Mouse (Mus musculus): ENCODE results near the gene Camk1d. TPM values are rescaled to one million over a fixed set of nuclear protein-coding genes. Genes with fewer than 3 reads are reported as not detected.

The Camk1d gene
- polyA plus RNA-seq, 1 experiment from 2014 or later, result 0.94 TPM

- H3K36me3 ChIP-seq (replicated peaks; ENCODE audit: control insufficient read depth, insufficient read depth, low read depth, low read length), result no peaks in the 10 kb centered on the region
- no peak for ATAC-seq (replicated peaks; ENCODE audit: insufficient number of reproducible peaks, low FRiP score, low TSS enrichment, low read depth)
- no peak overlapping the region for H3K27ac ChIP-seq (replicated peaks; ENCODE audit: low read depth, low read length)
- DNase-seq (ENCODE audit: low spot score), result peak; percentile 73
- no peak overlapping the region for H3K4me3 ChIP-seq (ENCODE audit: low read depth, low read length)
- 36% methylated on average over 5 of the region's 5 CpGs for whole genome bisulfite sequencing
- H3K9me3 ChIP-seq (replicated peaks; ENCODE audit: control insufficient read depth, low read length), result no peaks in the 10 kb centered on the region
- no peaks in the 10 kb centered on the region for H3K27me3 ChIP-seq (ENCODE audit: control insufficient read depth, insufficient read depth, low read length)
- no peak overlapping the region for H3K9ac ChIP-seq (replicated peaks; ENCODE audit: low read length)
- H3K4me2 ChIP-seq (ENCODE audit: low read depth, low read length), result no peak overlapping the region
- H3K4me1 ChIP-seq (ENCODE audit: control insufficient read depth, insufficient read depth, low read length), result no peaks in the 10 kb centered on the region
Observed at GRCm38 (mm10) chr2:5420621-5421196, 293.6 kb downstream of the Camk1d start.

- no peaks in the 10 kb centered on the region for H3K4me1 ChIP-seq (ENCODE audit: control insufficient read depth, insufficient read depth, low read length)
- no peaks in the 10 kb centered on the region for H3K9me3 ChIP-seq (replicated peaks; ENCODE audit: control insufficient read depth, low read length)
- no peak overlapping the region for H3K4me3 ChIP-seq (ENCODE audit: low read depth, low read length)
- H3K36me3 ChIP-seq (replicated peaks; ENCODE audit: control insufficient read depth, insufficient read depth, low read depth, low read length), result no peaks in the 10 kb centered on the region
- no peak overlapping the region for H3K4me2 ChIP-seq (ENCODE audit: low read depth, low read length)
- DNase-seq (ENCODE audit: low spot score) (no peak), ATAC-seq (replicated peaks; ENCODE audit: insufficient number of reproducible peaks, low FRiP score, low TSS enrichment, low read depth) (no peak)
- H3K27me3 ChIP-seq (ENCODE audit: control insufficient read depth, insufficient read depth, low read length), result no peaks in the 10 kb centered on the region
- 85% methylated on average over 4 of the region's 4 CpGs for WGBS
- H3K9ac ChIP-seq (replicated peaks; ENCODE audit: low read length), result no peak overlapping the region
- H3K27ac ChIP-seq (replicated peaks; ENCODE audit: low read depth, low read length), result no peak overlapping the region
Observed at GRCm38 (mm10) chr2:5418802-5419201, 295.5 kb downstream of the Camk1d start.

GRCm38 (mm10) chr2:5417158-5418032 lies 296.9 kb downstream of the Camk1d start:
- WGBS, result 82% methylated on average over 6 of the region's 6 CpGs
- Histone ChIP-seq H3K4me2 (ENCODE audit: low read depth, low read length) (no peak overlapping the region), H3K27me3 (ENCODE audit: control insufficient read depth, insufficient read depth, low read length) (no peaks in the 10 kb centered on the region), H3K4me3 (ENCODE audit: low read depth, low read length) (no peak overlapping the region), H3K36me3 (replicated peaks; ENCODE audit: control insufficient read depth, insufficient read depth, low read depth, low read length) (no peaks in the 10 kb centered on the region), H3K9ac (replicated peaks; ENCODE audit: low read length) (no peak overlapping the region), H3K27ac (replicated peaks; ENCODE audit: low read depth, low read length) (no peak overlapping the region), H3K4me1 (ENCODE audit: control insufficient read depth, insufficient read depth, low read length) (no peaks in the 10 kb centered on the region), H3K9me3 (replicated peaks; ENCODE audit: control insufficient read depth, low read length) (no peaks in the 10 kb centered on the region)
- DNase-seq (ENCODE audit: low spot score) (no peak), ATAC-seq (replicated peaks; ENCODE audit: insufficient number of reproducible peaks, low FRiP score, low TSS enrichment, low read depth) (no peak)

GRCm38 (mm10) chr2:5411774-5412173 lies 302.5 kb downstream of the Camk1d start:
- no peaks in the 10 kb centered on the region for H3K9me3 ChIP-seq (replicated peaks; ENCODE audit: control insufficient read depth, low read length)
- no peak overlapping the region for H3K9ac ChIP-seq (replicated peaks; ENCODE audit: low read length)
- no peak overlapping the region for H3K27ac ChIP-seq (replicated peaks; ENCODE audit: low read depth, low read length)
- no peaks in the 10 kb centered on the region for H3K4me1 ChIP-seq (ENCODE audit: control insufficient read depth, insufficient read depth, low read length)
- no peaks in the 10 kb centered on the region for H3K27me3 ChIP-seq (ENCODE audit: control insufficient read depth, insufficient read depth, low read length)
- WGBS, result 63% methylated on average over 2 of the region's 2 CpGs
- no peaks in the 10 kb centered on the region for H3K36me3 ChIP-seq (replicated peaks; ENCODE audit: control insufficient read depth, insufficient read depth, low read depth, low read length)
- H3K4me2 ChIP-seq (ENCODE audit: low read depth, low read length), result no peak overlapping the region
- no peak for ATAC-seq (replicated peaks; ENCODE audit: insufficient number of reproducible peaks, low FRiP score, low TSS enrichment, low read depth)
- DNase-seq (ENCODE audit: low spot score), result no peak
- no peak overlapping the region for H3K4me3 ChIP-seq (ENCODE audit: low read depth, low read length)

- Histone ChIP-seq H3K9ac (replicated peaks; ENCODE audit: low read length) (no peak overlapping the region), H3K27ac (replicated peaks; ENCODE audit: low read depth, low read length) (no peak overlapping the region), H3K4me3 (ENCODE audit: low read depth, low read length) (no peak overlapping the region), H3K4me2 (ENCODE audit: low read depth, low read length) (no peak overlapping the region), H3K36me3 (replicated peaks; ENCODE audit: control insufficient read depth, insufficient read depth, low read depth, low read length) (no peaks in the 10 kb centered on the region), H3K9me3 (replicated peaks; ENCODE audit: control insufficient read depth, low read length) (no peaks in the 10 kb centered on the region), H3K4me1 (ENCODE audit: control insufficient read depth, insufficient read depth, low read length) (no peaks in the 10 kb centered on the region), H3K27me3 (ENCODE audit: control insufficient read depth, insufficient read depth, low read length) (no peaks in the 10 kb centered on the region)
- ATAC-seq (replicated peaks; ENCODE audit: insufficient number of reproducible peaks, low FRiP score, low TSS enrichment, low read depth) (no peak), DNase-seq (ENCODE audit: low spot score) (peak; percentile 49)
- 57% methylated on average over 3 of the region's 3 CpGs for WGBS
Observed at GRCm38 (mm10) chr2:5403850-5404249, 310.5 kb downstream of the Camk1d start.

- no peaks in the 10 kb centered on the region for H3K27me3 ChIP-seq (ENCODE audit: control insufficient read depth, insufficient read depth, low read length)
- H3K4me3 ChIP-seq (ENCODE audit: low read depth, low read length), result no peak overlapping the region
- H3K27ac ChIP-seq (replicated peaks; ENCODE audit: low read depth, low read length), result no peak overlapping the region
- no peak for ATAC-seq (replicated peaks; ENCODE audit: insufficient number of reproducible peaks, low FRiP score, low TSS enrichment, low read depth)
- WGBS, result 87% methylated on average over 12 of the region's 12 CpGs
- no peak overlapping the region for H3K4me2 ChIP-seq (ENCODE audit: low read depth, low read length)
- no peaks in the 10 kb centered on the region for H3K9me3 ChIP-seq (replicated peaks; ENCODE audit: control insufficient read depth, low read length)
- no peaks in the 10 kb centered on the region for H3K4me1 ChIP-seq (ENCODE audit: control insufficient read depth, insufficient read depth, low read length)
- H3K36me3 ChIP-seq (replicated peaks; ENCODE audit: control insufficient read depth, insufficient read depth, low read depth, low read length), result no peaks in the 10 kb centered on the region
- no peak for DNase-seq (ENCODE audit: low spot score)
- H3K9ac ChIP-seq (replicated peaks; ENCODE audit: low read length), result no peak overlapping the region
Observed at GRCm38 (mm10) chr2:5402036-5402435, 312.3 kb downstream of the Camk1d start.

GRCm38 (mm10) chr2:5398505-5398904 lies 315.8 kb downstream of the Camk1d start:
- Histone ChIP-seq H3K27ac (replicated peaks; ENCODE audit: low read depth, low read length) (no peak overlapping the region), H3K27me3 (ENCODE audit: control insufficient read depth, insufficient read depth, low read length) (no peaks in the 10 kb centered on the region), H3K9ac (replicated peaks; ENCODE audit: low read length) (no peak overlapping the region), H3K4me2 (ENCODE audit: low read depth, low read length) (no peak overlapping the region), H3K4me3 (ENCODE audit: low read depth, low read length) (no peak overlapping the region), H3K4me1 (ENCODE audit: control insufficient read depth, insufficient read depth, low read length) (no peaks in the 10 kb centered on the region), H3K36me3 (replicated peaks; ENCODE audit: control insufficient read depth, insufficient read depth, low read depth, low read length) (no peaks in the 10 kb centered on the region), H3K9me3 (replicated peaks; ENCODE audit: control insufficient read depth, low read length) (no peaks in the 10 kb centered on the region)
- DNase-seq (ENCODE audit: low spot score), result no peak
- no peak for ATAC-seq (replicated peaks; ENCODE audit: insufficient number of reproducible peaks, low FRiP score, low TSS enrichment, low read depth)
- WGBS, result 91% methylated on average over 9 of the region's 9 CpGs

GRCm38 (mm10) chr2:5398043-5398442 lies 316.3 kb downstream of the Camk1d start:
- ATAC-seq (replicated peaks; ENCODE audit: insufficient number of reproducible peaks, low FRiP score, low TSS enrichment, low read depth), result no peak
- Histone ChIP-seq H3K4me2 (ENCODE audit: low read depth, low read length) (no peak overlapping the region), H3K27me3 (ENCODE audit: control insufficient read depth, insufficient read depth, low read length) (no peaks in the 10 kb centered on the region), H3K9me3 (replicated peaks; ENCODE audit: control insufficient read depth, low read length) (no peaks in the 10 kb centered on the region), H3K9ac (replicated peaks; ENCODE audit: low read length) (no peak overlapping the region), H3K4me3 (ENCODE audit: low read depth, low read length) (no peak overlapping the region), H3K4me1 (ENCODE audit: control insufficient read depth, insufficient read depth, low read length) (no peaks in the 10 kb centered on the region), H3K36me3 (replicated peaks; ENCODE audit: control insufficient read depth, insufficient read depth, low read depth, low read length) (no peaks in the 10 kb centered on the region), H3K27ac (replicated peaks; ENCODE audit: low read depth, low read length) (no peak overlapping the region)
- DNase-seq (ENCODE audit: low spot score), result no peak
- WGBS, result 63% methylated on average over 6 of the region's 6 CpGs
